Mouse (Mus musculus): ENCODE measurements around the gene 3110082J24Rik. TPM values are rescaled to one million over a fixed set of nuclear protein-coding genes. Genes with fewer than 3 reads are reported as not detected.
"Not testable (repeated sequence)": the region's sequence is repeated elsewhere in the genome, so short reads cannot be mapped to it uniquely, and the experiment has no call there.

Gene 3110082J24Rik
- total and polyA plus RNA-seq, 3 experiments = not detected

GRCm38 (mm10) chr5:30071677-30072076, 34.2 kb downstream of the 3110082J24Rik start:
- no peak for DNase-seq

GRCm38 (mm10) chr5:30067726-30068125, 38.2 kb downstream of the 3110082J24Rik start:
- DNase-seq = no peak

DNA sequence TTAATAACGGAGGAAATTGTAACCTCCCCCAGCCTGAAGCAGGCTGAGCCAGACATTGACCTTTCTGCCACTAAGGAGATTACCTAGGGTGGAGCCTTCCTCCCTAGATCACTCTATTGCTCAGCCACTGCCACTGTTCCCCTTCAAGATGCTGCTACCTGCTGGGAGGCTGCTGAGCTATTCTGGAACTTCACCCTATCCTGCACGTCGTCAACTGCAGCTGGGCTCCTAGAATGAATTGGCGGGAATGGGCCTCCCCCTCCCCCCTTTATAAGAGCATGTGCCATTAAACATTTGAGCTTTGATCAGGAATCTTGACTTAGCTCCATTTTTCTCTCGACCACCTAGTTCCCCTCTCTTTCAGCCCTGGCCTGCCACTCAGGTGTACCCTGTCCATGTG, 46.3 kb downstream of the 3110082J24Rik start:
- not testable (repeated sequence) for DNase-seq

GRCm38 (mm10) chr5:30058216-30058731, 47.6 kb downstream of the 3110082J24Rik start:
- DNase-seq = no peak

Other genes starting within 250 kb of the 3110082J24Rik start
- not detected for gene Il6, start 93.0 kb downstream of the 3110082J24Rik start, total RNA-seq (2021)
- gene Il6, start 93.0 kb downstream of the 3110082J24Rik start, polyA plus RNA-seq (2012; rRNA removed) = not detected in 2 replicates
- 10 to 100 TPM; 15.4 to 19.9 TPM for gene Tyms, start 32.5 kb downstream of the 3110082J24Rik start, total RNA-seq (2021)
- 17.8 and 17.9 TPM in 2 replicates for gene Tyms, start 32.5 kb downstream of the 3110082J24Rik start, polyA plus RNA-seq (2012; rRNA removed)
- gene Garem2, start 925 bp downstream of the 3110082J24Rik start, total RNA-seq (2021) = under 1 TPM in 1 of 2 experiments, not detected in 1; 0.10 TPM
- 0.11 TPM in 1 of 2 replicates, not detected in the other for gene Garem2, start 925 bp downstream of the 3110082J24Rik start, polyA plus RNA-seq (2012; rRNA removed)
- gene Hadha, start 49.1 kb upstream of the 3110082J24Rik start, total RNA-seq (2021) = 100 to 1,000 TPM; 558 to 581 TPM
- gene Hadha, start 49.1 kb upstream of the 3110082J24Rik start, polyA plus RNA-seq (2012; rRNA removed) = 72.9 and 82.6 TPM in 2 replicates
- 1,000 to 10,000 TPM in 1 of 2 experiments, 100 to 1,000 TPM in 1; 944 to 1,072 TPM for gene Hadhb, start 49.2 kb upstream of the 3110082J24Rik start, total RNA-seq (2021)
- 65.7 and 66.9 TPM in 2 replicates for gene Hadhb, start 49.2 kb upstream of the 3110082J24Rik start, polyA plus RNA-seq (2012; rRNA removed)
- not detected for gene Adgrf3, start 99.6 kb upstream of the 3110082J24Rik start, total RNA-seq (2021)
- not detected in 2 replicates for gene Adgrf3, start 99.6 kb upstream of the 3110082J24Rik start, polyA plus RNA-seq (2012; rRNA removed)
- gene Selenoi, start 126.5 kb upstream of the 3110082J24Rik start, total RNA-seq (2021) = 10 to 100 TPM; 21.8 to 25.6 TPM
- 27.0 and 53.8 TPM in 2 replicates for gene Selenoi, start 126.5 kb upstream of the 3110082J24Rik start, polyA plus RNA-seq (2012; rRNA removed)
- under 1 TPM; 0.49 to 0.59 TPM for gene Drc1, start 175.3 kb upstream of the 3110082J24Rik start, total RNA-seq (2021)
- gene Drc1, start 175.3 kb upstream of the 3110082J24Rik start, polyA plus RNA-seq (2012; rRNA removed) = 0.11 TPM in 1 of 2 replicates, not detected in the other

Data from adrenal gland, adult 2 months (tissue).